Mouse (Mus musculus): ENCODE results near the gene Medag. TPM values are rescaled to one million over a fixed set of nuclear protein-coding genes. Genes with fewer than 3 reads are reported as not detected.

The Medag gene
- total RNA-seq, 4 experiments from 2014 or later = 3.5 to 4.1 (median 3.7) TPM

DNA sequence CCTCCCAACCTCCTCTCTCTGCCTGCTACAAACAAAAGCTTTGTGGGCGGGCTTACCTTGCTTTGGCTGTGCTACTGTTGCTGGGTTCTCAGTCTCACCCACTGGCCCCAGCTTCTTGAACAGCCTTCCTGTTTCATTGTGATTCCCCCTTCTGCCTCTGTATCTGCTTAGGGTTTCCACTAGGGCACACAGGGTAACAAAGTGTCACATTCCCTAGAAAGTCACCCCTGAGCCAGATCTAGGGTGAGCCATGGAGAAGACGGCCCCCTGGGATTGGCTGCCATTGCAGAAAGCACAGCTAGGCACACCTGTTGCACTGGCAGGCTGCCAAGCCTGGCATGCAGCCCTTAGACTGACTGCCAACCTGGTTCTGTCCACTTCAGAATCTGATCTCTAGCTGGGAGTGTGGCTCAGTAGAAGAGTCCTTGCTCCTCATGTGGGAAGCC lies 17.3 kb downstream of the Medag start:
- DNase-seq (ENCODE audit: low spot score in 2 of 2) = no peak

DNA sequence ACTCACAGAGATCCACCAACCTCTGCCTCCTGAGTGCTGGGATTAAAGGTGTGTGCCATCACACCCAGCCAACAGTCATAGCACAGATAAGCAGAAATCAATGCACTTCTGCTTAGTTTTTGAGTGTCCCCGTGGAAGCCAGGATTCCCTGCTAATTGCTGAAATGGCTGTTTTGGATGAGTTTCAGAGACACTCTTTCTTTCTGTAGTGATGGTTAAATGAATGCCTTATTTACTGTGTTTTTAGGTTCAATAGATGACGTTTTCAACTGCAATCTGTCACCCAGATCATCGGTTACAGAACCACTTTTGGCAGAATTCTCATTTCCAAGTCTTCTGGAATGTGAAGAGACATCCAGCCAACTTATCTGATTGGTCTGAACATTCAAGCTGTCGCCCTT lies 18.0 kb downstream of the Medag start:
- no peak for DNase-seq (ENCODE audit: low spot score in 2 of 2)

DNA sequence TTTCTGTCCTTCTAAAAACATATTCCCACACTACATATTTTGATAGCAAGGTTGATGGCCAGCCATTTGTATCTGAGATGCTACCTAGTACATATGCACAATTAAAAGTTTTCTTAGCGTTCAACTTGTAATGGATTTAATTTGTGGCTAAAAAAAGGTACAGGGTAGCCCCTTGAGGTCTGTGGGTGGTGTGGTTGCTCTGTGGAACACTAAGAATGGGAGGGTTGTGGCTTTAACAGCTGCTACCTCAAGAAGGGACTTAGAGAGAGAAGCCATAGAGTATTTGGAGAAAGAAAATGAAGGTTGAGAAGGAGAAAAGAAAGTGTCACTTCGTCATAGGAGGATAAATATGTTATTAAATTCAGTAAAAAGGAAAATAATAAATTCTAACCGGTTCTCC lies 19.4 kb downstream of the Medag start:
- no peak for DNase-seq (ENCODE audit: low spot score in 2 of 2)

DNA sequence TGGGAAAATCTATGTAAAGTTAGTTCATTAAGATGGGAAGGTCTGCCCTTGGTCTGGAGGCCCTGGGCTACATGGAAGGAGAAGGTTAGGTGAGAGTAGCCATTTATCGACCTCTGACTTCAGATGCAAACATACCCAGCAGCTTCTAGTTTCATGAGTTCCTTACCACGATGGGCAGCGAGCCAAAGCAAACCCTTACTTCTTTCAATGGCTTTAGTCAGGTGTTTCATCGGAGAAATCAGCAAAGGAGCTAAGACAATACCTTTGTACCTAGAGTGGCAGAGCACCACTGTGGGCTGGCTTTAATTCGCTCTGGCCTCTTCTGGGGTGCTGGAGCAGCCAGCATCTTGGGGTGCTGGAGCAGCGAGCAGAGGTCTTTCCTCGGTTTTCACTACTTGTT lies 22.1 kb downstream of the Medag start:
- DNase-seq (ENCODE audit: low spot score in 2 of 2) = no peak

DNA sequence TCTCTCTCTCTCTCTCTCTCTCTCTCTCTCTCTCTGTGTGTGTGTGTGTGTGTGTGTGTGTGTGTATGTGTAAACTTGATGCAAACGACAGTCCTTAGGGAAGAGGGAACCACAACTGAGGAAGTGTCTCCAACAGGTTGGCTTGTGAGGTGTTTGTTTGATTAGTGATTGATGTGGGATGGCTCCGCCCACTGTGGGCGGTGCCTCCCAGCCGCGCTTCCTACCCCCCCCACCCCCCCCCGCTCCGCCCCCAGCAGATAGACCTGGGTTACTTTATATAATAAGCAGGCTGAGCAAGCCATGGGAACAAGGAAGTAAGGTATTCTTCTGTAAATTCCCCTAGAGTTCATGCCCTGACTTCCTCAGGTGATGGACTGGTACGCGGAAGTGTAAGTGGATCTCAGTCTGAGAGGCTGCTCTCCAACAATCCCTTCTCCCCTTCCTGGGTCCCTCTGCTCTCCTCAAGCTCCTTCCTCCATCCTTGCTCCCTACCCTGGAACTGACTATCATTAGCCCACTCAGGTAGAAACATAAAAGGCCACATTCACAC lies 22.7 kb downstream of the Medag start:
- no peak for DNase-seq (ENCODE audit: low spot score in 2 of 2)

DNA sequence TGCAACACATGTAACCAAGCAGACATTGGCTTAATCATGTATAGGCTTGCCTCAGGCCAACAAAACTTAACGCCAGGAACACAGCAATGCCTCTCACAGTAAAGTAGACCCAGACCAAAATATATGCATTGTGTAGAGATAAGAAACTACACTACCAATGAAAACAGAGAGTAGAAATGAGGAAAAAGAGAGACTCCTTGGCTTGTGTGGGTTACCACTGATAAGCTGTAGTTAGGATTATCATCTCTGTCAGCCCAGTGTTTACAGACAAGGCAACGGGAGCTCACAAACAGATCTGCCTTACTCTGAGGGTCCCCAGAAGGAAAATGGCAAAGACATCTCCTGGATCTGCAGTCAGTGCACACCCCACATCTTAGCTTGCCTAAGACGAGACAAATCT lies 25.0 kb downstream of the Medag start:
- DNase-seq (ENCODE audit: low spot score in 2 of 2) = no peak

DNA sequence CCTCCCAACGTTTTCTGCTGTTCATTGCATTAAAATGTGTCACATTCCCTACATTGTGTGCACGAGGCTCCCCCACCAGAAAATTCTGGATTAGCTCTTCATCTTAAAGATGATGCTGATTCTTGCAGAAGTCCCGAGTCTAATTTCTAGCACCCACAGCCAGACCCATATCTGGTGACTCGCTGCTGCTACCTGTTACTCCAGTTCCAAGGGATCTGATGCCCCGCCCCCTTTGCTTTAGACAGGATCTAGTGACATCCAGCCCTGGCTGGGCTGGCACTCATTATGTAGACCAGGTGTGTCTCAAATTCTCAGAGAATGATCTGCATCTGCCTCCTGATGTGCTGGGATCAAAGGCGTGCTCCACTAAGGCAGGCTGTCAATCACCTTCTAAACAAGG lies 25.6 kb downstream of the Medag start:
- DNase-seq (ENCODE audit: low spot score in 2 of 2) = no peak

DNA sequence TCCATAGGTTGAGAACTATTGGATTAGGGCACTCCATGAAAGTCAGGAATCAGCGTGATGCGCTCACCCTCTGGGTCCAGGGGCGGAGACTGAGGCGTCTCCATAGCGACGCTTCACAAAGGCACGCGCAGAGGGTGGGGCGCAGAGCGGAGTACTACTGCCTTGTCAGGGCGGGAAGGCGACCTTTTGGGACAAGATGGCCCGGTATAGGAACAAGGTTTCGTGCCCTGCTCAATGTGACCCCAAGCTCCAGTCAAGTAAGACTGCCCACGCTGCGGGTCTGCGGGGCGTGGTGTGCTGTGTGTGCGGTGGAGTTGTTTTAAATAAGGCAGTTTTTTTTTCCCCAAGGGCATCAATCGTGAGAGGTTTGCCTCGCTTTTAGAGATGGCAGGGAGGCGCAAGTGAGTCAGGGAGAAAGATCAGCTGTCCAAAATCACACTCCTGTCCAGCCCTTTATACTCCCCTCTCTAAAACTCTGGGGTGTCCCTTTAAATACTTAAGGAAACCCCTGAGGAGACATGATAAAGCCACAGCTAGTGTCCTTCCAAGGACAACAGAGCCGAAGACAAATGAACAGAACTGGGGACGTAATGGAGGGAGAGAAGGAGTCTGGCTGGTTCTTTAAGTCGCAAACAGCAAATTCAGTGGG lies 28.1 kb downstream of the Medag start, which contains the start of gene Tex26:
Gene Tex26, plus strand, starts transcription at position 130 of the 649 bp plus-strand sequence.
- peak; percentile 33 to 40 for DNase-seq (ENCODE audit: low spot score in 2 of 2)

DNA sequence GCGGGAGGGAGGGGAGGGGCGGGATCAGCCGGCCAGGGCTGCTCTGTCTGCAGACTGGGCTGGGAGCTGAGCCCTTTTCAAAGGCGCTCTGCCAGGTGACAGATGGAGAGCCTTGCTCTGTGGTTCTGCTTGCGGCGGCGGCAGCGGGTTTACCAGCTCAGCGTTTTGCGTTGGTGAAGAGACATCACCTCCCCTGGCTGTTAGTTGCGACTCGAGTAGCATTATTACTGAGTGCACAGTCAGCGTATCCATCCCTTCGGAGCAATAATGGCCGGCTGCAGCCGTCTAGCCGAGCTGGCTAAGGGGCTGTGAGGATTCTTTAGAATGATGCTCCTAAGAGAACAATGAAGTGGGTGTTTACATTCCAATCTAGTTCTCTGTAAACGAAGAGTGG lies 28.6 kb downstream of the Medag start:
- peak; percentile 73 to 76 for DNase-seq (ENCODE audit: low spot score in 2 of 2)

DNA sequence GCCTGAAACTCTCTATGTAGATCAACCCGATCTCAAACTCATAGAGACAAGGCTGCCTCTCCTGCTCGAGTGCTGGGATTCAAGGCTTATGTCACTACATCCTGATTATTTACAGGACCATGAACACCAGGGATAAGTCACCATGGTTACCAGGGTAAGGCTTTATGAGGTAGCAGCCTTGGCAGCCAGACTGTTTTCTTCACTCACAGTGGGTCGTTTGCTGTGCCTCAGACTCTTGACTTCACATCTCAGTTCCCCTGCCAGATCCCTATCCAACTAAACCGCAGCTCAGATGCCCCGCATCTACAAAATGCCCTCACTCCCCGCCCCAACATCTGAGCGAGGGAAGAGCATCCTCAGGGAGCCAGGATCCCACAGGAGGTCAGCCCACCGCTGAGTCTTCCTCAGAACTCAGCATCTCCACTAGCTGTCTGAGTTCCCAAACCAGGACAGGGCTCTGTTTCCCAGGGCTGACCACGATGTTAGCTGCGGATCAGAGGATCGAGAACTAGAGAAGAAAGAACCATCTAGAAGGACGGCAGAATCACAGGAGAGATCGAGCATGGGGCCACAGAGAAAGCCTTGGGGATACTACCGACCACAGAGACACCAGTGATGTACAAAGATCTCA lies 30.2 kb downstream of the Medag start:
- no peak for DNase-seq (ENCODE audit: low spot score in 2 of 2)

DNA sequence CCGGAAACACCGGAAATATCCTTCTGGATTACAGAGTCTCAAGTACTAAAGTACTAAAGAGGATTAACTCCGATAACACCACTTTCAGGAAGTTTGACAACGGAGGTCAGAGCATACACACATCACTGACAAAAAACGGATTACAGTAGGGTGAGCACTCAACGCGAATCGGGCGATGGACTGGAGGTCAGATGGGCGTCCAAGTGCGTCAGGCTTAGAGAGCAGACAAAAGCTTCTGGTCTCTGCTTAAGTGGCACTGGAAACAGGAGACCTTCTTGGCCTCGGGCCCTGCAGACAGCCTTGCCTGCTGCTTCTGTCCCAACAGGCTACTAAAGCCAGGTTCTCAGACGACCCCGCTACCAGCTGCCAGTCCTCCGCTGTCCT lies 30.7 kb downstream of the Medag start:
- DNase-seq (ENCODE audit: low spot score in 2 of 2) = no peak

DNA sequence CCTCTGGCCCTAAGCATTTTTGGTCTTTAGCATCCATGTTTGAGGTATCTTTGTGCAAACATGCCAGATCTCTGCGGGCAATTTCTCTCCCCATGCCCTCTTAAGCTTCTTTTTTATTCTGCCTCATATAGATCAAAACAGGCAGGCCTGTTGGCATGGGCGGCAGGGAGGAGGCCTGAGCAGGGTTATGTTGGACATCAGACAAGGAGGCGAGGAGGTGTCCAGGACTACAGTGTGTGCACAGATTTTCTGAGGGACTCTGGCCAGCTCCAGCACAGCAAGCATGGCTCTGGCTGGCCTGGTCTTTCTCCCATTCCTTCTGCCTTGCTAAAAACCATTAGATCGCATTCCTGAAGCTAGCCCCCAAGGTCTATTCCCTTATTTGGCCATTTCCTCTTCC lies 32.9 kb downstream of the Medag start:
- no peak for DNase-seq (ENCODE audit: low spot score in 2 of 2)

DNA sequence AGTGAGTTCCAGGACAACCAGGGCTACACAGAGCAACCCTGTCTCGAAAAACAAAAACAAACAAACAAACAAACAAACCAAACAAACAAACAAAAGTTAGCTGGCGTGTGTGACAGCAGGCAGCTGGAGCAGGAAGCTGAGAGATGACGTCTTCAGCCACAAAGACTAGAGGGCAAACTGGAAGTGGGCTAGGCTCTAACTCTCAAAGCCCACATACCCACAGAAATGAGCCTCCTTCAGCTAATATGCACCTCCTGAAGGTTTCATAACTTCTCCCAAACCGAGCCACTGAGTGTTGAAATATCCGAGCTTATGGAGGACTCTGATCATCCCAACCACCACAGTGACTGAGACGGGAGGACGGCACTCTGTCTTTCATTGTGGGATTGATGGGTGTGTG lies 34.9 kb downstream of the Medag start:
- DNase-seq (ENCODE audit: low spot score in 2 of 2) = no peak

DNA sequence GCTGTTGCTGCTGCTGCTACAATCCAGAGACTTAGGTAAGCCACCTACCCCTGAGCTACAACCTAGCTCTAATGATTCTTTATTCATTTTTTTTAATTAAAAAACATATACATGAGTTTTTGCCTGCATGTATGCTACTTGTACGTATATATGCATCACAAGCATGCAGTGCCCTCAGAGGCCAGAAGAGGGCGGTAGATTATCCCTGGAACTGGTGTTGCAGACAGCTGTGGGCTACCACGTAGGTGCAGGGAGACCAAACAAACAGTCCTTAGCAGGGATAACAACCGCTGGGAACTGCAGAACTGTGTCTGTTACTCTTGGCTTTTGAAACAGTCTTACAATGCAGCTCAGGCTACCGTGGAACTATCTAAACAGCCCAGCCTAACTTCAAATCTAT lies 36.2 kb downstream of the Medag start:
- no peak for DNase-seq (ENCODE audit: low spot score in 2 of 2)

DNA sequence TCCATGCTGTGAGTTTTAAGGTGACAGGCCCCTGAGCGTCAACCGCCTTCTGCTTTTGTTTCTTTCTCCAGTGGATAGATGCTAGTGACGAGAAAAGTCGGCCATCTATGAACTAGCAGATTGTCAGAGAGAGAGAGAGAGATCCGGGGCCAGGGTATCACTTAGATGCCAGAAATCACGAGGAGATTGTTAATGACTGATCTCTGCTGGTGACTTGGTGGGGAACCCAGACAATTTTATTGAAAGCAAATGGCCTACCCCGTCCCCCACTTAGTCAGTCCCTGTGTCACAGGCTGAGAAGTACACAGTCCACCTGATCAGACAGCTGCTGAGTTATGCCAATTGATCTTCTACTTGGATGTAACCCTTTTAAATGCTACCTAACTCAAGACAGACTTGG lies 37.9 kb downstream of the Medag start:
- DNase-seq (ENCODE audit: low spot score in 2 of 2) = no peak

DNA sequence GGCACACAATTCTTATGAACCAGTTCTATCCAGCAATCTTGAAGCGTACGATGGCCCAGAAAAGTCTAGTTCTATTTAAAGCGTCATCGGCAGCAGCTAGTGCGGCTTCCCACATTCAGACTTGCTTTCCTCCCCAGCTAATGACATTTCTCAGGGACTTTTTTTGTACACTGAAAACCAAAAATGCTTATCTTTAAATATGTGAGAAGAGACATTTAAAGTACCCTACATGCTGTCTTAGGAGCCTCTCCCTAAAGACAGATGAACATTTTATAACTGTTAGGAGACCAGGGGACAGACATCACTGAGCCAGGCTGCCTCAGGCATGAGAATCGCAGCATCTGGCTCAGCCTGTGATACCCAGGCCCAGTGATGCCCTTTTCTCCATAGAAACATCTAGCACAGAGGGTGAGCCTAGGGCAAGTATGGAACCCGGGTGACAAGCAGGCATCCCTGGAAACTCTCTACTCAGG lies 39.7 kb downstream of the Medag start:
- DNase-seq (ENCODE audit: low spot score in 2 of 2) = no peak

DNA sequence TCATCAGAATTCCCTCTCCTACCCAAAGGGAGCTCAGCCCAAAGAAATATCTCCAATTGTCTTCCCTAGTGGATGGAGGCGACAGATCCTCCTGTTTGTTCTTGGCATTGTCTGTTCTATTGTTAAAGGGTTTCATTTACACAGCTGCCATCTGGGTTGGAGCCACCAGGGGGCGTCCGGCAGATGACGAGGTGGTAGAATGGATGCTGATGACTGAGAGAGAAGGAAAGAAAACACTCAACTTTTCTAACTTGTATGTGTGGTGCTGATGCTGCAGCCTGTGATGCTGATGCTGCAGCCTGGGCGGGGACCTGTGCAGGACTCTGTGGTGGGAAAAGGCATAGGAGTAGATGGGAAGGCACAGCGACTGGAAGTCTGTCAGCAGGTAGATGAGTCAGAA lies 42.7 kb downstream of the Medag start:
- DNase-seq (ENCODE audit: low spot score in 2 of 2) = peak; percentile 60 to 82

DNA sequence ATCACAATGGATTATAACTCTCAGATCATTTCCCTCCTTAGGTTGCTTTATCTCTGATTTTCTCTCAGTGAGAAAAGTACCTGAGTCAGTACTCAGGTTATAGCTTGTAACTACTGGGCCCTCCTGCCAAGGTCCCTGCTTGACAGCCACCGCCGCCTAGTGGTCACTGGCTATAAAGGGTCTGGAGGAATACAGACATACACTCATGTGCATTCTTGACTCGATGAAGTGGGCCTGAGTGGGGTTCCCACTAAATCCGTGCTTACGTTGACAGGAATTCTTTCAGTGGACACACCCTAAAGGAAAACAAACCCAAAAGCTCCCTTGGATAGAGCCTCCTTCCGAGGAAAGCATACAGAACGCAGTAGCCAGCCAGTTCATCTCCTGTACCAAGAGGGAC lies 45.0 kb downstream of the Medag start:
- no peak for DNase-seq (ENCODE audit: low spot score in 2 of 2)

DNA sequence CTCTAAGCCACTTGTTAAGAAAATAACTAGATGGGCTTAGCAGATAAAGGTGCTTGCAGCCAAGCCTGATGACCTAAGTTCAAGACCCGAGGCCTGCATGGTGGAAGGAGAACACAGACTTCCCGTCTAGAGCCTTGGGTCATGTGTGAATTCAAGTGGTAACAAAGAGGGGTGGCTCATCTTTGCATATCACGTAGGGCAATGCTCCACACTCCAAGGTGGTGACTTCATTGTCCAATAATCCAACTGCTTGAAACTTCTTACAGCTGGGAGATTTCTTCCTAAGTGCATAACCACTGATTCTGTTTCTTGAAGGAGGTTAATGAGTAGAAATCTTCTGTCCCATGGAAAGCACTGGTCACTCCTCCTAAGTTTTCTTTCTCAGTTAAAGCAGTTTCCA lies 50.5 kb downstream of the Medag start:
- DNase-seq (ENCODE audit: low spot score in 2 of 2) = no peak

DNA sequence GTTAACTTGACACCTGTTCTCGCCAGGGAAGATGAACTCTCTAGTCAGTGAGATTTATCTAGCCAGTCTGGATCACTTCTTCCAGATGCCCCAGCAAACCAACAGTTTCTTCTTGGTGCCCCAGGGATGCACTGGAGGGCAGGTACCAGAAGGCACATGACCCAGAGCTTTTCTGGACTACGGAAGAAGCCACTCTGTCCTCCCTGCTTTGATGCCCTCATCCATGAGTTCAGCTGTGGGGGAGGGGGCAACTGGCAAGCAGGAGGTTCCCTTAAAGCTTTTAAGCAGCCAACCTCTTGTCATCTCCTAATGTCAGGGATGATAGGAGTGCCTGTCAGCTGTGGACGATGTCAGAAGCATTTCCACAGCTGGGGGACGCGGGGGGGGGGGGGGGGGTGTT lies 53.8 kb downstream of the Medag start:
- no peak for DNase-seq (ENCODE audit: low spot score in 2 of 2)

DNA sequence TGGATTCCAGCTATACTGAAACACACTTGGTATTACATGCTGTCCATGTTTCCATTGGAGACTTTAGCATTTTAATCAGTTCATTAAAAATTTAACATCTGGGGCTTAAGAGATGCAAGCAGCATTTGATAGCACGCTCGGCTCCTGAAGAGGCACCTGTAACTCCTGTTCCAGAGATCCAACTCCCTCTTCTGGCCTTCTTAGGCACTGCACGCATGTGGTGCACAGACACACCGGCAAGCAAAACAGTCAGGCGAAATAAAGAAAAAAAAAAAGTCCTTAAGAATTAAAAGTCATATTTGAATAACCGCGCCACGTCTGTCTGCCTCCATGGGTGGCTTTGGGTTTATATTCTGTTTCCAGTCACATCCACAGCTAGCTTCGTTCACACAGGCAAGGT lies 62.6 kb downstream of the Medag start:
- no peak for DNase-seq (ENCODE audit: low spot score in 2 of 2)

DNA sequence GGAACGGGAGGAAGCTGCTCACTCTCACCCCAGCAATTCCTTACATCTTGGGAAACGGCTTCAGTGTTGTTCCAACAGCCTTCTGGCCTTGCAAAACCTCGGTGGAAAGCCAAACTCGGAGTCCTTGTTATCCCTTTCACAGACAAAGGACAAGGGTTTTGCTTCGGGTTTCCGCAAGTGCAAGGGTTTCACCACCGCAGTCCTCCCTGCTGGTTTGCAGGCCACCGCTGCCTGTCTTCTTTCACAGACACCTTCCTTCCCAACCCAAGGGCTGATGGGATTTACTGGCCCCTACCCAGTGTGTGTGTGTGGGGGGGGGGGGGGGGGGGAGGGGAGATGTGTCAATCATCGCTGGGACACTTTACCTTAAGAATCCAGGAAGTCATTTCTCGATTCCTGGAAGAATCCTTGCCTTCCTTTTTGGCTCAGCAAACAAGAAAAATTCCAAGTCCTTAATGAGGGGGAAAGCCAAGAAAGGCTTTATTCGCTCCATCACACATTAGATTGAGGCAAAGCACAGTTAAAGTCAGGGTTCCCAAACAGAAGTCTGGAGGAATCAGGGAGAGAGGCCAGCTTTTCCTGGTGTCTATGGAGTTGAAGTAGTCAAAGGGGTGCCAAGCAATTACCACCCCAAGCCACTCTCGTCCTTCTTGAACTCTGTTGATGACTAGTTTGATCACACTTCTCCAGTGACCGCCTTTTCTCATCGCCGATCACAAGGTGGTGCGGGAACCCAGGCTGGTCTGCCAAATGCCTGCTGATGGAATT lies 63.3 kb downstream of the Medag start:
- DNase-seq (ENCODE audit: low spot score in 2 of 2) = no peak

Measured in layer of hippocampus, adult 8-10 months (tissue).